Comparison of ENCODE assay signal across 8 mouse cellular contexts in the genomic region with DNA sequence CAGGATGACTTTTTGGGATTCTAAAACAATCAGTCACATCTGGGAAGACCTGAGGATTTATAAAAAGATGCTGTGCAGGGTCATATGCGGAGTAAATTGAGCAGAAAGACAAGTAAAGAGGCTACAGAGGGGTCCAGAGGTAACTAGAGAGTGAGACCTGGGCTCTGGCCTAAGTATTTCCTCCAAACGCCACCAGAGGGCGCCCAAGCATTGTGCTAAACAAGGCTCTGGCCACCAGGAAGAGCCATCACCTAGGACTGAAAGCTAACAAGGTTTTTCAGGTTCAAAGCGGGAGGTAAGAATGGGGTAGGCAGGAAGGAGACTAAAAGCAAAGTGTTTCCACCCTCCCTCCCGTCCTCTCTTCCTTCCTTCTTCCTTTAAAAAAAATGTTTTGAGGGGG. TPM values are rescaled to one million over a fixed set of nuclear protein-coding genes. Genes with fewer than 3 reads are reported as not detected.
A peak's percentile ranks its signal among the peaks of the same experiment; 100 is the strongest.
DNase-seq lines count a peak whose midpoint lies in the region; ATAC-seq and TF ChIP-seq lines count a peak whose summit lies in the region.

No protein-coding gene starts in this region.

- TF ChIP-seq CTCF in CH12.LX (conservative IDR thresholded peaks at IDR 0.05 in 1 of 2, IDR thresholded peaks at IDR 0.05 in 1 of 2; ENCODE audit: low read depth in 2 of 2, low read length in 2 of 2) = peak; percentile 88 to 98
- TF ChIP-seq CTCF in olfactory bulb, adult 2 months (IDR thresholded peaks at IDR 0.05; ENCODE audit: insufficient read depth, low read depth, low read length) = peak; percentile 68
- TF ChIP-seq CTCF in thymus, adult 2 months (IDR thresholded peaks at IDR 0.05; ENCODE audit: borderline replicate concordance, control insufficient read depth, extremely low read depth, insufficient read depth, low read length, poor library complexity) = peak; percentile 63; the same call in 1 of the 2 replicates

- peaks cover 9 to 38% of the 10 kb centered on the region in 2 experiments for H3K4me1 ChIP-seq in CH12.LX (ENCODE audit: control insufficient read depth in 1 of 2, insufficient read depth in 2 of 2)
- no peaks in the 10 kb centered on the region for H3K4me1 ChIP-seq in embryonic facial prominence, embryonic 11.5 days (ENCODE audit: control insufficient read depth, insufficient read depth, low read length)
- H3K4me1 ChIP-seq in kidney, embryonic 15.5 days = no peaks in the 10 kb centered on the region
- no peaks in the 10 kb centered on the region for H3K4me1 ChIP-seq in olfactory bulb, adult 2 months (ENCODE audit: control insufficient read depth, insufficient read depth, low read length)
- peaks cover 11% of the 10 kb centered on the region for H3K4me1 ChIP-seq in thymus, adult 2 months (replicated peaks; ENCODE audit: control insufficient read depth, insufficient read depth, low read length)

- TF ChIP-seq EP300 in CH12.LX (IDR thresholded peaks at IDR 0.05; ENCODE audit: low read length) = no peak

- dilution Hi-C loops in CH12.LX (cut with MboI; ENCODE audit: extremely low pct_ligation_motif_present, extremely low pct_unique_long_range_greater_than_20kb, low sequenced_read_pairs) = no loop called here

- no peak overlapping the region for H3K27ac ChIP-seq in CH12.LX (ENCODE audit: insufficient read depth, low read depth)
- no peak overlapping the region for H3K27ac ChIP-seq in embryonic facial prominence, embryonic 11.5 days (replicated peaks; ENCODE audit: low read depth, low read length)
- no peak overlapping the region for H3K27ac ChIP-seq in kidney, embryonic 15.5 days
- H3K27ac ChIP-seq in olfactory bulb, adult 2 months (ENCODE audit: insufficient read depth, low read depth, low read length) = no peak overlapping the region
- no peak overlapping the region for H3K27ac ChIP-seq in thymus, adult 2 months (ENCODE audit: control insufficient read depth, insufficient read depth, low read length)

- H3K4me3 ChIP-seq in CH12.LX (replicated peaks in 1 of 3; ENCODE audit: low read depth in 2 of 3, low read length in 2 of 3, poor library complexity in 1 of 3) = no peak overlapping the region
- H3K4me3 ChIP-seq in embryonic facial prominence, embryonic 11.5 days (ENCODE audit: low read depth, low read length) = no peak overlapping the region
- H3K4me3 ChIP-seq in kidney, embryonic 15.5 days (replicated peaks) = no peak overlapping the region
- H3K4me3 ChIP-seq in olfactory bulb, adult 2 months (ENCODE audit: insufficient read depth, low read depth, low read length) = no peak overlapping the region
- H3K4me3 ChIP-seq in thymus, adult 2 months (ENCODE audit: control insufficient read depth, insufficient read depth, low read length) = no peak overlapping the region

- ATAC-seq in embryonic facial prominence, embryonic 11.5 days (replicated peaks; ENCODE audit: insufficient number of reproducible peaks, low FRiP score, low TSS enrichment, low read depth) = no peak
- ATAC-seq in kidney, embryonic 15.5 days (replicated peaks; ENCODE audit: low FRiP score) = 0 out of 2 replicates have a peak, but pooled peaks have one; percentile 33

- 2% methylated on average over 5 of the region's 5 CpGs for WGBS in embryonic facial prominence, embryonic 11.5 days
- WGBS in kidney, embryonic 15.5 days = 2% methylated on average over 5 of the region's 5 CpGs
- 2% methylated on average over 5 of the region's 5 CpGs for WGBS in olfactory bulb, adult 2 months
- WGBS in thymus, adult 2 months = 3% methylated on average over 5 of the region's 5 CpGs

- peaks cover 0 to 5% of the 10 kb centered on the region in 2 experiments for H3K36me3 ChIP-seq in CH12.LX (replicated peaks in 1 of 2; ENCODE audit: control insufficient read depth in 1 of 2, insufficient read depth in 1 of 2, low read length in 1 of 2)
- no peaks in the 10 kb centered on the region for H3K36me3 ChIP-seq in embryonic facial prominence, embryonic 11.5 days (replicated peaks; ENCODE audit: control insufficient read depth, insufficient read depth, low read depth, low read length)
- H3K36me3 ChIP-seq in kidney, embryonic 15.5 days = no peaks in the 10 kb centered on the region
- no peaks in the 10 kb centered on the region for H3K36me3 ChIP-seq in thymus, adult 2 months (ENCODE audit: control insufficient read depth, insufficient read depth, low read length)

- TF ChIP-seq POLR2A in CH12.LX (IDR thresholded peaks at IDR 0.05; ENCODE audit: low read depth, low read length) = 0 out of 2 replicates have a peak, but pooled peaks have one; percentile 20
- TF ChIP-seq POLR2A in olfactory bulb, adult 2 months (IDR thresholded peaks at IDR 0.05; ENCODE audit: insufficient read depth, low read depth, low read length) = no peak
- no peak for TF ChIP-seq POLR2A in thymus, adult 2 months (IDR thresholded peaks at IDR 0.05; ENCODE audit: control insufficient read depth, extremely low read depth, insufficient read depth, low read length, poor library complexity)

- H3K9me3 ChIP-seq in CH12.LX (replicated peaks; ENCODE audit: low read length) = no peaks in the 10 kb centered on the region
- no peaks in the 10 kb centered on the region for H3K9me3 ChIP-seq in embryonic facial prominence, embryonic 11.5 days (replicated peaks; ENCODE audit: control insufficient read depth, low read length)
- no peaks in the 10 kb centered on the region for H3K9me3 ChIP-seq in kidney, embryonic 15.5 days (replicated peaks)

- no peaks in the 10 kb centered on the region for H3K27me3 ChIP-seq in CH12.LX (replicated peaks)
- H3K27me3 ChIP-seq in embryonic facial prominence, embryonic 11.5 days (ENCODE audit: control insufficient read depth, insufficient read depth, low read length) = no peaks in the 10 kb centered on the region
- H3K27me3 ChIP-seq in kidney, embryonic 15.5 days = no peaks in the 10 kb centered on the region
- no peaks in the 10 kb centered on the region for H3K27me3 ChIP-seq in thymus, adult 2 months (ENCODE audit: control insufficient read depth, insufficient read depth, low read length)

- peak; percentile 94 for DNase-seq in CH12.LX (ENCODE audit: extremely low read depth)
- peak; percentile 66 to 67 for DNase-seq in adrenal gland, postnatal 4 days (ENCODE audit: low spot score in 2 of 2)
- DNase-seq in embryonic facial prominence, embryonic 11.5 days (ENCODE audit: low spot score) = peak; percentile 91
- peak; percentile 35 to 62 for DNase-seq in heart, adult 9 months (ENCODE audit: low spot score in 2 of 2)
- peak; percentile 69 to 72 for DNase-seq in lung, adult 18-20 months
- peak; percentile 83 for DNase-seq in thymus, adult 2 months

- in situ Hi-C loops in CH12.LX (cut with MboI; ENCODE audit: low pct_ligation_motif_present, low pct_unique_long_range_greater_than_20kb, low sequenced_read_pairs) = no loop called here

- no peak; the same call in none of the 2 replicates for TF ChIP-seq RAD21 in CH12.LX (IDR thresholded peaks at IDR 0.05; ENCODE audit: low read depth, low read length)

- no peak overlapping the region for H3K4me2 ChIP-seq in CH12.LX (ENCODE audit: insufficient read depth, low read depth, poor library complexity, severe bottlenecking)
- no peak overlapping the region for H3K4me2 ChIP-seq in embryonic facial prominence, embryonic 11.5 days (ENCODE audit: low read depth, low read length)
- H3K4me2 ChIP-seq in kidney, embryonic 15.5 days = no peak overlapping the region

- no peak overlapping the region for H3K9ac ChIP-seq in CH12.LX (ENCODE audit: insufficient read depth, low read depth)
- H3K9ac ChIP-seq in embryonic facial prominence, embryonic 11.5 days (replicated peaks; ENCODE audit: low read length) = no peak overlapping the region
- no peak overlapping the region for H3K9ac ChIP-seq in kidney, embryonic 15.5 days

- H3K79me2 ChIP-seq in CH12.LX (replicated peaks; ENCODE audit: control insufficient read depth, extremely low read depth, insufficient read depth, poor library complexity, severe bottlenecking) = no peaks in the 10 kb centered on the region

TF ChIP-seq in CH12.LX, 34 proteins besides CTCF, POLR2A, EP300 and RAD21 (continues in another document):
- TF ChIP-seq MAFK (IDR thresholded peaks at IDR 0.05; ENCODE audit: insufficient replicate concordance, low read length) (no peak), ELF1 (IDR thresholded peaks at IDR 0.05; ENCODE audit: low read depth, low read length) (peak; percentile 73), NELFE (IDR thresholded peaks at IDR 0.05; ENCODE audit: low read depth, low read length) (peak; percentile 22; the same call in 1 of the 2 replicates), ZMIZ1 (IDR thresholded peaks at IDR 0.05; ENCODE audit: low read depth, low read length) (no peak), MAZ (IDR thresholded peaks at IDR 0.05; ENCODE audit: low read depth, low read length) (no peak), USF2 (conservative IDR thresholded peaks at IDR 0.05; ENCODE audit: low read depth, low read length) (no peak), SMC3 (IDR thresholded peaks at IDR 0.05; ENCODE audit: low read depth, low read length) (peak; percentile 99), MYC (IDR thresholded peaks at IDR 0.05; ENCODE audit: low read depth, low read length) (no peak), ZKSCAN1 (IDR thresholded peaks at IDR 0.05; ENCODE audit: borderline replicate concordance, low read depth, low read length) (no peak), MAX (IDR thresholded peaks at IDR 0.05; ENCODE audit: low read length) (no peak), TCF12 (IDR thresholded peaks at IDR 0.05; ENCODE audit: low read depth, low read length) (no peak), SIN3A (IDR thresholded peaks at IDR 0.05; ENCODE audit: low read length) (peak; percentile 64), E2F4 (IDR thresholded peaks at IDR 0.05; ENCODE audit: insufficient replicate concordance, low read depth, low read length) (no peak), KAT2A (IDR thresholded peaks at IDR 0.05; ENCODE audit: insufficient replicate concordance, low read length) (no peak), BHLHE40 (IDR thresholded peaks at IDR 0.05; ENCODE audit: low read depth, low read length) (no peak), HCFC1 (IDR thresholded peaks at IDR 0.05; ENCODE audit: low read depth, low read length) (no peak), ZC3H11A (IDR thresholded peaks at IDR 0.05; ENCODE audit: low read depth, low read length) (peak; percentile 98), NRF1 (IDR thresholded peaks at IDR 0.05; ENCODE audit: low read depth, low read length) (no peak), UBTF (IDR thresholded peaks at IDR 0.05; ENCODE audit: low read depth, low read length) (no peak)

RNA-seq across cellular contexts. Expression of gene Spock2, which starts 42.1 kb away (rescaled TPM):
- total RNA-seq in CH12.LX (2012; rRNA removed) (0.08 and 0.13 TPM in 2 replicates), CH12.LX (2014; rRNA removed) (not detected in 2 replicates)
- polyA plus RNA-seq in CH12.LX (2012; ENCODE audit: insufficient read length, low read depth) = 0.10 and 0.11 TPM in 2 replicates
- 10 to 100 TPM; 43.4 to 47.2 TPM for total RNA-seq in adrenal gland, postnatal 4 days (2021)
- polyA plus RNA-seq in embryonic facial prominence, embryonic 11.5 days (2014; fragmentation: Nextera tagmentation; extraction: Ambion mirVana) = 4.8 and 7.4 TPM in 2 replicates
- 49.4 and 52.8 TPM in 2 replicates for polyA plus RNA-seq in kidney, embryonic 15.5 days (2015; fragmentation: Nextera tagmentation; extraction: Ambion mirVana)
- polyA plus RNA-seq in olfactory bulb, adult 2 months (2012; ENCODE audit: insufficient read depth, insufficient read length, low replicate concordance, missing spikeins) = 129 and 224 TPM in 2 replicates
- polyA plus RNA-seq in thymus, adult 2 months (2012; rRNA removed) = 17.7 and 19.8 TPM in 2 replicates
